Mouse (Mus musculus) lung, adult 2 months (tissue): ENCODE results near the gene Ccdc63.

Experiments
- CTCF ChIP-seq: fragments of 200-500 bp; IDR thresholded peaks from 2 replicates; pipeline ENCODE4 v1.5.1; 2011; ENCODE audit warnings: mild to moderate bottlenecking, low read length, control low read depth; ENCODE audit not compliant: insufficient read depth
- POLR2A ChIP-seq: fragments of 200-500 bp; IDR thresholded peaks from 2 replicates; pipeline ENCODE4 v1.6.1; 2011; ENCODE audit warnings: low read depth, mild to moderate bottlenecking, control low read depth, low read length, borderline replicate concordance; ENCODE audit errors: extremely low read depth

DNA sequence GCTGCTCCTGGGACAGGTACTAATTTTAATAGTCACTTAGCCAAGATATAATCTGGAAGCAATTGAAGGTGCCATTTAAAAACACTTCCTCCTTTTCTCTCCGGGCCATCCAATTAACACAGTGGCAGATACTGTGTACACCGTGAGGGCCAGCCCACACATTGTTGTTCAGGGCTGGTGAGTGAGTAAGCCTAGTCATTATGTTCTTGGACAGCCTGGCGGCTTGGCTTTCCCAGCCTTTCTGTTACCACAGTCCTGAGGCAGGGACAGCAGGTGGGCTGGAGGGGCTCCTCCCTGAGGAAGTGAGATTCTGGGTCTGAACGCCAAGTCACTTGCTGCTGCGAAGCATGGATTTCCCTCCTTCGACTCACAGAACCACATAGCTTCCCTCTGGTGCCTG is 39.0 kb upstream of the Ccdc63 start:
- TF ChIP-seq POLR2A (no peak), CTCF (no peak)
